Mouse (Mus musculus): ENCODE results near the gene Plekhh1.

The Plekhh1 gene

GRCm38 (mm10) chr12:79028911-79029861 is at the start of gene Plekhh1:
Gene Plekhh1 (plus strand): TSS chr12:79029163.
- peak; percentile 61 for DNase-seq (ENCODE audit: low read depth, low spot score)

GRCm38 (mm10) chr12:78980683-78981091 is 48.3 kb upstream of the Plekhh1 start:
- DNase-seq (ENCODE audit: low read depth, low spot score): no peak

GRCm38 (mm10) chr12:78981131-78981530 is 47.8 kb upstream of the Plekhh1 start:
- no peak for DNase-seq (ENCODE audit: low read depth, low spot score)

- DNase-seq (ENCODE audit: low read depth, low spot score): no peak
Measured at GRCm38 (mm10) chr12:78981938-78982825, 46.8 kb upstream of the Plekhh1 start.

- DNase-seq (ENCODE audit: low read depth, low spot score): no peak
Measured at GRCm38 (mm10) chr12:78983296-78984034, 45.5 kb upstream of the Plekhh1 start.

GRCm38 (mm10) chr12:78984035-78984432 is 44.9 kb upstream of the Plekhh1 start:
- DNase-seq (ENCODE audit: low read depth, low spot score): no peak

GRCm38 (mm10) chr12:78987581-78988081 is 41.3 kb upstream of the Plekhh1 start:
- DNase-seq (ENCODE audit: low read depth, low spot score): no peak

- no peak for DNase-seq (ENCODE audit: low read depth, low spot score)
Measured at GRCm38 (mm10) chr12:78996271-78996670, 32.7 kb upstream of the Plekhh1 start.

- no peak for DNase-seq (ENCODE audit: low read depth, low spot score)
Measured at GRCm38 (mm10) chr12:78996711-78997110, 32.3 kb upstream of the Plekhh1 start.

- no peak for DNase-seq (ENCODE audit: low read depth, low spot score)
Measured at GRCm38 (mm10) chr12:79002406-79002805, 26.6 kb upstream of the Plekhh1 start.

GRCm38 (mm10) chr12:79002978-79003377 is 26.0 kb upstream of the Plekhh1 start:
- no peak for DNase-seq (ENCODE audit: low read depth, low spot score)

GRCm38 (mm10) chr12:79005456-79005855 is 23.5 kb upstream of the Plekhh1 start:
- DNase-seq (ENCODE audit: low read depth, low spot score): no peak

GRCm38 (mm10) chr12:79006076-79006475 is 22.9 kb upstream of the Plekhh1 start:
- no peak for DNase-seq (ENCODE audit: low read depth, low spot score)

- no peak for DNase-seq (ENCODE audit: low read depth, low spot score)
Measured at GRCm38 (mm10) chr12:79006478-79007125, 22.4 kb upstream of the Plekhh1 start.

- no peak for DNase-seq (ENCODE audit: low read depth, low spot score)
Measured at GRCm38 (mm10) chr12:79007126-79007753, 21.7 kb upstream of the Plekhh1 start, which contains the start of gene Tmem229b. Gene Tmem229b (minus strand): TSS chr12:79007627.

GRCm38 (mm10) chr12:79010569-79010968 is 18.4 kb upstream of the Plekhh1 start:
- DNase-seq (ENCODE audit: low read depth, low spot score): no peak

GRCm38 (mm10) chr12:79016109-79016508 is 12.9 kb upstream of the Plekhh1 start:
- no peak for DNase-seq (ENCODE audit: low read depth, low spot score)

- no peak for DNase-seq (ENCODE audit: low read depth, low spot score)
Measured at GRCm38 (mm10) chr12:79017994-79018399, 11.0 kb upstream of the Plekhh1 start.

- no peak for DNase-seq (ENCODE audit: low read depth, low spot score)
Measured at GRCm38 (mm10) chr12:79021902-79022301, 7.1 kb upstream of the Plekhh1 start.

- peak; percentile 45 for DNase-seq (ENCODE audit: low read depth, low spot score)
Measured at GRCm38 (mm10) chr12:79022882-79023281, 6.1 kb upstream of the Plekhh1 start.
